In the genomic region with DNA sequence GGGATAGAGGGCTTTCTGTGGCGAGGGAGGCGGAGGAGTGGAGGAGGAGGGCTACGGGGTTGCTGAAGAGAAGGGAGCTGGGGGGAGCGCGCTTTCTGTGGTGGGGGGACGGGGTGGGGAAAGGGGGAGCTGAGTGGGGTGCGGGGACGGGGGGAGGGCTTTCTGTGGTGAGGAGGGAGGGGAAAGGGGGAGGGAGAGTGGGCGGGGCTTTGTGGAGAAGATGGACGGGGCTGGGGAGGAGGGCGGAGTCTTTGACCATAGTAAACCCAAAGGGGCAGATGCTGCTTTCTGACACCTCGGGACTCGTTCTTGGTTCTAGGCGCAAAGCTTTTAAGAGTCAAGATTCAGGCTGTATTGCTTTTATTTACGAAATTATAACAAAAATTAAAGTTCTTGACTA, we compare ENCODE assay signal across 8 mouse cellular contexts. TPM values are rescaled to one million over a fixed set of nuclear protein-coding genes. Genes with fewer than 3 reads are reported as not detected.
DNase-seq lines count a peak whose midpoint lies in the region; ATAC-seq and TF ChIP-seq lines count a peak whose summit lies in the region.

No protein-coding gene starts in this region.

- H3K4me3 ChIP-seq in forebrain, embryonic 11.5 days (ENCODE audit: low read depth, low read length): peak overlapping the region; percentile 74
- peak overlapping the region; percentile 74 for H3K4me3 ChIP-seq in hindbrain, embryonic 12.5 days
- H3K4me3 ChIP-seq in limb, embryonic 10.5 days: peak overlapping the region; percentile 88
- H3K4me3 ChIP-seq in midbrain, embryonic 11.5 days (ENCODE audit: low read depth, low read length): peak overlapping the region; percentile 73

- H3K36me3 ChIP-seq in forebrain, embryonic 11.5 days (ENCODE audit: control insufficient read depth, insufficient read depth, low read length): peaks cover 7% of the 10 kb centered on the region; the same call in 1 of the 2 replicates
- peaks cover 36% of the 10 kb centered on the region for H3K36me3 ChIP-seq in hindbrain, embryonic 12.5 days
- peaks cover 45% of the 10 kb centered on the region for H3K36me3 ChIP-seq in limb, embryonic 10.5 days
- peaks cover 14% of the 10 kb centered on the region; the same call in 1 of the 2 replicates for H3K36me3 ChIP-seq in midbrain, embryonic 11.5 days (ENCODE audit: control insufficient read depth, insufficient read depth, low read length)
- H3K36me3 ChIP-seq in splenic B cell, adult 2 months (ENCODE audit: control insufficient read depth, insufficient read depth, low read length, poor library complexity, severe bottlenecking): peaks cover 15% of the 10 kb centered on the region

- TF ChIP-seq CTCF in brain, embryonic 14.5 days (IDR thresholded peaks at IDR 0.05; ENCODE audit: borderline replicate concordance, extremely low read depth, insufficient read depth, insufficient read length): no peak

- H3K9me3 ChIP-seq in forebrain, embryonic 11.5 days (ENCODE audit: control insufficient read depth, low read length): no peaks in the 10 kb centered on the region
- H3K9me3 ChIP-seq in hindbrain, embryonic 12.5 days (replicated peaks): no peaks in the 10 kb centered on the region
- no peaks in the 10 kb centered on the region for H3K9me3 ChIP-seq in limb, embryonic 10.5 days (replicated peaks)
- no peaks in the 10 kb centered on the region for H3K9me3 ChIP-seq in midbrain, embryonic 11.5 days (ENCODE audit: control insufficient read depth, low read length)

- peak overlapping the region; percentile 53 for H3K4me2 ChIP-seq in forebrain, embryonic 11.5 days (ENCODE audit: low read depth, low read length, severe bottlenecking)
- H3K4me2 ChIP-seq in hindbrain, embryonic 12.5 days (replicated peaks): peak overlapping the region; percentile 80
- peak overlapping the region; percentile 53 for H3K4me2 ChIP-seq in midbrain, embryonic 11.5 days

- H3K9ac ChIP-seq in forebrain, embryonic 11.5 days (ENCODE audit: low read length): peak overlapping the region; percentile 69
- H3K9ac ChIP-seq in hindbrain, embryonic 12.5 days: peak overlapping the region; percentile 90
- H3K9ac ChIP-seq in midbrain, embryonic 11.5 days (ENCODE audit: low read length): peak overlapping the region; percentile 77

- TF ChIP-seq POLR2A in brain, embryonic 14.5 days (IDR thresholded peaks at IDR 0.05; ENCODE audit: borderline replicate concordance, extremely low read depth, insufficient read depth, insufficient read length, poor library complexity, severe bottlenecking): no peak

- peak; percentile 38 to 56 for DNase-seq in left cerebral cortex, adult 18-20 months (ENCODE audit: low spot score in 2 of 2)
- no peak for DNase-seq in left cerebral cortex, adult 11 months (ENCODE audit: low spot score)
- peak; percentile 89 for DNase-seq in brain, embryonic 14.5 days (ENCODE audit: low read depth)
- DNase-seq in forebrain, embryonic 11.5 days (ENCODE audit: low spot score): peak; percentile 88
- peak; percentile 83 for DNase-seq in limb, embryonic 10.5 days (ENCODE audit: low spot score)
- peak; percentile 95 for DNase-seq in midbrain, embryonic 11.5 days (ENCODE audit: low spot score, missing footprints)
- DNase-seq in splenic B cell, adult 2 months (ENCODE audit: low read depth, low spot score): peak; percentile 82

- 0 out of 2 replicates have a peak, but pooled peaks have one; percentile 21 for ATAC-seq in forebrain, embryonic 11.5 days (replicated peaks; ENCODE audit: low FRiP score)
- peak; percentile 53 for ATAC-seq in hindbrain, embryonic 12.5 days (ENCODE audit: low FRiP score)
- ATAC-seq in midbrain, embryonic 11.5 days (ENCODE audit: low FRiP score): peak; percentile 43

- H3K27ac ChIP-seq in forebrain, embryonic 11.5 days (ENCODE audit: low read depth, low read length): peak overlapping the region; percentile 90
- peak overlapping the region; percentile 96 for H3K27ac ChIP-seq in hindbrain, embryonic 12.5 days
- H3K27ac ChIP-seq in limb, embryonic 10.5 days: peak overlapping the region; percentile 97
- peak overlapping the region; percentile 90 for H3K27ac ChIP-seq in midbrain, embryonic 11.5 days (ENCODE audit: low read depth, low read length)

- no peaks in the 10 kb centered on the region for H3K27me3 ChIP-seq in forebrain, embryonic 11.5 days (ENCODE audit: control insufficient read depth, insufficient read depth, low read length)
- no peaks in the 10 kb centered on the region for H3K27me3 ChIP-seq in hindbrain, embryonic 12.5 days
- H3K27me3 ChIP-seq in limb, embryonic 10.5 days (ENCODE audit: low read depth, poor library complexity, severe bottlenecking): no peaks in the 10 kb centered on the region
- no peaks in the 10 kb centered on the region for H3K27me3 ChIP-seq in midbrain, embryonic 11.5 days (ENCODE audit: control insufficient read depth, insufficient read depth, low read length)
- no peaks in the 10 kb centered on the region for H3K27me3 ChIP-seq in splenic B cell, adult 2 months (ENCODE audit: control insufficient read depth, insufficient read depth, low read length, poor library complexity, severe bottlenecking)

- H3K4me1 ChIP-seq in forebrain, embryonic 11.5 days (replicated peaks; ENCODE audit: control insufficient read depth, insufficient read depth, low read length): 0 out of 2 replicates have a peak, but pooled peaks cover 7% of the 10 kb centered on the region
- 0 out of 2 replicates have a peak, but pooled peaks cover 12% of the 10 kb centered on the region for H3K4me1 ChIP-seq in hindbrain, embryonic 12.5 days
- H3K4me1 ChIP-seq in limb, embryonic 10.5 days: peaks cover 19% of the 10 kb centered on the region
- H3K4me1 ChIP-seq in midbrain, embryonic 11.5 days (ENCODE audit: control insufficient read depth, insufficient read depth, low read length): peaks cover 5% of the 10 kb centered on the region; the same call in 1 of the 2 replicates

- WGBS in forebrain, embryonic 11.5 days: 2% methylated on average over 15 of the region's 15 CpGs
- under 1% methylated on average over 12 of the region's 15 CpGs for WGBS in hindbrain, embryonic 12.5 days
- 2% methylated on average over 15 of the region's 15 CpGs for WGBS in limb, embryonic 10.5 days
- WGBS in midbrain, embryonic 11.5 days: 3% methylated on average over 14 of the region's 15 CpGs

RNA-seq across cellular contexts. Expression of a gene that starts 0.4 kb away (rescaled TPM):
- total RNA-seq in left cerebral cortex, adult 18-20 months (2021): 10 to 100 TPM; 89.3 to 91.6 TPM
- 96.2 and 107 TPM in 2 replicates for polyA plus RNA-seq in brain, embryonic 14.5 days (2012; rRNA removed)
- polyA plus RNA-seq in forebrain, embryonic 11.5 days (2014; fragmentation: Nextera tagmentation; extraction: Ambion mirVana): 313 and 346 TPM in 2 replicates
- polyA plus RNA-seq in hindbrain, embryonic 12.5 days (2016; fragmentation: Nextera tagmentation; extraction: Ambion mirVana): 249 and 263 TPM in 2 replicates
- polyA plus RNA-seq in limb, embryonic 10.5 days (2016; fragmentation: Nextera tagmentation; extraction: Ambion mirVana): 246 and 260 TPM in 2 replicates
- 330 and 344 TPM in 2 replicates for polyA plus RNA-seq in midbrain, embryonic 11.5 days (2014; fragmentation: Nextera tagmentation; extraction: Ambion mirVana)

RNA-seq across cellular contexts. Expression of a gene that starts 40.0 kb away (rescaled TPM):
- total RNA-seq in left cerebral cortex, adult 18-20 months (2021): under 1 TPM; 0.21 to 0.66 TPM
- polyA plus RNA-seq in brain, embryonic 14.5 days (2012; rRNA removed): 1.4 and 2.6 TPM in 2 replicates
- 0.61 and 1.1 TPM in 2 replicates for polyA plus RNA-seq in forebrain, embryonic 11.5 days (2014; fragmentation: Nextera tagmentation; extraction: Ambion mirVana)
- polyA plus RNA-seq in hindbrain, embryonic 12.5 days (2016; fragmentation: Nextera tagmentation; extraction: Ambion mirVana): 0.66 and 1.2 TPM in 2 replicates
- polyA plus RNA-seq in limb, embryonic 10.5 days (2016; fragmentation: Nextera tagmentation; extraction: Ambion mirVana): 0.83 and 1.8 TPM in 2 replicates
- 0.25 and 0.52 TPM in 2 replicates for polyA plus RNA-seq in midbrain, embryonic 11.5 days (2014; fragmentation: Nextera tagmentation; extraction: Ambion mirVana)
